Mouse (Mus musculus): Measurements from ENCODE around the gene Lrrn2. TPM values are rescaled to one million over a fixed set of nuclear protein-coding genes. Genes with fewer than 3 reads are reported as not detected.

Gene Lrrn2
- total RNA-seq (2015; ENCODE audit: low replicate concordance) (not detected in 2 replicates), total RNA-seq (2017; ENCODE audit: low replicate concordance) (not detected in 2 replicates)

DNA sequence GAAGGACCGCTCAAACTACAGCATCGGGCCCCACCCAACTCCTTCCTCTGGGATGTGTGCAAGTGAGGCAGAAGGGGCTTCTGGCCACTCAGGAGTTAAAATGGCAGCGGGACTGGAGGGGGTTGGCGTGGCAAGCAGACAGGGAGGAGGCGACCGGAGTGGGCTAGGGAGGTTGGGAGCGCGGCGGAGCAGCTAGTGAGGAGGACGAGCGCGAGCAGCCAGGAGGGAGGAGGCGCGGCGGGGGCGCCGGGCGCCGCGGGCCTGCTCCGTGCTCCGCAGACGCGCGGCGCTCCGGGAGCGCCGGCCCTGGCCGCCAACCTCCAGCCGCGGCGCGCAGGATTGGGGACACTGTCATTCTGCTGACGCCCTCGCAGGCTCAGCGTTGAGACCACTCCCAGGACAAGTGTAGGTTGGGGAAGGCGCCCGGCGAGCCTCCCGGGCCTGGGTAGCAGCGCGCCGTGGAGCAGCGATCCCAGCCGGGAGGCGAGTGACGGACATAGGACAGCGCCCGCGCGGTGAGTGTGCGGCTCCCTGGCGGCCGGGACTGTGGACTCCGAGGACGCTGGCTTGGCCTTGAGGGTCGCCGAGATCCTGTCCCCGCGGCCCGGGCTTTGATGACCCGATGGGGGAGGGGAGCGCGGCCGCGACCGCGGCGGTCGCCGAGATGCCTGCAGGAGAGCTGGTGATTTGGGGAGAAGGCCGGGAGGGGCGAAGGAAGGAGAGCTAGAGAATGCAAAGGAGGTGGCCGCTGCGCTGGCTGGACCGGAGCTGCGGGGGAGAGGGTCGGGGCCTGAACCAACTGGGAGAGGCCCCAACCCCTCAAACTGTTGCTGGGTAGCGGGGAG is at the start of gene Lrrn2:
TSS of gene Lrrn2 (plus strand) at position 113 of the 845 bp plus-strand sequence.
- no peak for ATAC-seq (replicated peaks; ENCODE audit: low FRiP score, poor library complexity, severe bottlenecking)

DNA sequence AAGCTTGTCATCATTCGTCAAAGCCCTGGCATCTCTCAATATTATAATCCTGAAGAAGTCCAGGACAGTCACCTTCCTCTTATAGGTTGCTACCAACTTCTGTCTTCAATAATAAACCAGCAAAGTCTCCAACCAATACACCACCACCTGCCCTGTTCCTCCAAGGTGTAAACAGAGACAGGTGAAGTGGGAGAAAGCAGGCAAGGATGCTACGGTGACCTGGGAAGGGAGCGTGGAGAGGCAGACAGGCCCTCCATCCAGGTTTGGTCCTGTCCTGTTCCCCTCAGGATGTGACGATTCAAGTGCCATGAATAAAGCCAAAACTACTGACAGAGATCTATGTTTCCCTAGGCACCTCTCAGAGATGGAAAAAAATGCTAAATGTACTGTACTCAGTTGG is 48.1 kb upstream of the Lrrn2 start:
- ATAC-seq (replicated peaks; ENCODE audit: low FRiP score, poor library complexity, severe bottlenecking): no peak

DNA sequence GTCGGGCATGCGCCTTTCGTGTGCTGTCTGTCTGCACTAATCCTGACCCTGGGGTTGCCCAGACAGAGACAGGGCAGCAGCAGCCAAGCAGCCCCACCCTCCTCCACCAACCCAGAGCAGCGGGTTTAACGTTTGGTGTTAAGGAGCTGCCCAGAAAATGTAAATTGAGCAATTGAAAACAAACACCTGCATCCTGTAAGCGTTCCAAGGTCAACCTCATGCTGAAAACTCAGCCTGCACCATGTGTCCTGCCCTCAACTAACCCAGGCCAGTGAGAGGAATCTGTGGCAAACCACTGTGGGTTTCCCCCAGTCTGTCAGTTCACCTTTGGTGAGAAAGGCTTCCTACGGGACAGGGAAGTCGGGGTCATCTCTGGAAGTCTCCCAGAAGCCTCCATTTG is 46.0 kb upstream of the Lrrn2 start:
- no peak for ATAC-seq (replicated peaks; ENCODE audit: low FRiP score, poor library complexity, severe bottlenecking)

DNA sequence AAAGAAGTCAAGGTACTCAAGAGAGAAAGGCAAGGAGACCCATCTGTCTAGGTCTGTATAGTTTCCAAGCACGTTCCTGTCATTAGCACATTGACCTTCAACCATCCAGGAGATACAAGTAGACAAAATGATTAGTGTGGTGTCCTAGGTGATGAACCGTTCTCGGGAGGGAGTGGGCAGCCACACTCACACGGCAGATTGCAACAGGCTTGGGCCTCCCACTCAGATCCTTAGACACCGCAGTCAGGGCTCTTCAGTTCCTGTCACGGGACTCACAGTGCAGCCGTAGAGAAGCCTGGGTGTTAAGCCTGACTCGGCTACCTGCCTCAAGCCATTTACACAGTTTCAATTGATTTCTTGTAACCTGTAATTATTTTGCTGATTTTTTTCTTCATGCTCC is 43.2 kb upstream of the Lrrn2 start:
- ATAC-seq (replicated peaks; ENCODE audit: low FRiP score, poor library complexity, severe bottlenecking): no peak

DNA sequence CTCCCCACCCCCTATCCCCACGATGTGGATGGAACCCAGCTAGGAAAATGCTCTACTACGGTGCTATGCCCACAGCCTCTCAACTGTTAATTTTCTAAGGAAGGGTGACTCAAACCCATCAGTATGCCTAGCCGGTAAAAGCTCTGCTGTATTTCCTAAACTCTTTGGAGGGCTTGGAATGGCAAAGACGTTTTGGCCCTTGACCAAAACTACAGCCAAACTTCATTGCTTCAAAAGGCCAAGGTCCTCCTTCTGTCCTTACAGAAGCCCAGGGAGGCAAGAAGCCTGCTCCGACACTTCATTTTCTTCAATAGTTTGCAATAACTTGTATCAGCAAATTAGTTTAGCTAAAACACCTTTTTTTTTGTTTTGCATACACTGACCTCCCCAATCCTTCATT is 42.4 kb upstream of the Lrrn2 start:
- no peak for ATAC-seq (replicated peaks; ENCODE audit: low FRiP score, poor library complexity, severe bottlenecking)

DNA sequence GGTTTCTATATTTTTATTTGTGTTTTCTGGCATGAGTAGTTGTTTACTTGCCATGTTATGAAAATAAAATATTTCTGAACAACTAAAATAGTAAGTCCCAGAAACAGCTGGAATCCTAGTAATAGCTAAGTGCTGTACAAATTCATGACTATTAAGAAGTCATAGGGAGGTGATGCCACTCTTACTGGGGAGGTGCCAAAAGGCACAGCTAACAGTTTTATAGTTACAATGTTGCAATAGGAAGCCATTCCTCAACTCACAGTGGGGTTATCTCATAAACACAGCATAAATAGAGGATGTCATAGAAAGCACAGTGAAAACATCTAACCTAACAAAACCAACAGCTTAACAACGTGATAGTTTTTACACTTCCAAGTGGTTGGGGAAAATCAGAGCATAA is 41.7 kb upstream of the Lrrn2 start:
- ATAC-seq (replicated peaks; ENCODE audit: low FRiP score, poor library complexity, severe bottlenecking): no peak

DNA sequence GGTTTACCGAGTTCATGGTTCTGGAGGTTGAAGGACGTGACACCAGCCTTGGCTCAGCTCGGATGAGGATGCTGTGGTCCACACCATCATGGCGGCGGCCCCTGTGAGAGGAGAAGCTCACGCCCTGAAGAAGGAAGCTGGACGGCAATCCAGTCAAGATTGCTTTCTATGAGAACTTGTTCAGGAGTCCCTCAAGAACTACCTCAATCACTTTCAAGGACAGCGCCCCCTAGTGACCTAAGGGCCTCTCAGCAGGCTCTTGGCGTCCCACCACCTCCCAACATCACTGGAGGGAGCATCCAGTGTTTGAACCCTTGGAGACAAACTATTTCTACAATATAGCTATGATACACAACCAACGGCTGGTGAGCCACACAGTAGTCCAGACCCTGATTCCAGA is 36.5 kb upstream of the Lrrn2 start:
- no peak for ATAC-seq (replicated peaks; ENCODE audit: low FRiP score, poor library complexity, severe bottlenecking)

DNA sequence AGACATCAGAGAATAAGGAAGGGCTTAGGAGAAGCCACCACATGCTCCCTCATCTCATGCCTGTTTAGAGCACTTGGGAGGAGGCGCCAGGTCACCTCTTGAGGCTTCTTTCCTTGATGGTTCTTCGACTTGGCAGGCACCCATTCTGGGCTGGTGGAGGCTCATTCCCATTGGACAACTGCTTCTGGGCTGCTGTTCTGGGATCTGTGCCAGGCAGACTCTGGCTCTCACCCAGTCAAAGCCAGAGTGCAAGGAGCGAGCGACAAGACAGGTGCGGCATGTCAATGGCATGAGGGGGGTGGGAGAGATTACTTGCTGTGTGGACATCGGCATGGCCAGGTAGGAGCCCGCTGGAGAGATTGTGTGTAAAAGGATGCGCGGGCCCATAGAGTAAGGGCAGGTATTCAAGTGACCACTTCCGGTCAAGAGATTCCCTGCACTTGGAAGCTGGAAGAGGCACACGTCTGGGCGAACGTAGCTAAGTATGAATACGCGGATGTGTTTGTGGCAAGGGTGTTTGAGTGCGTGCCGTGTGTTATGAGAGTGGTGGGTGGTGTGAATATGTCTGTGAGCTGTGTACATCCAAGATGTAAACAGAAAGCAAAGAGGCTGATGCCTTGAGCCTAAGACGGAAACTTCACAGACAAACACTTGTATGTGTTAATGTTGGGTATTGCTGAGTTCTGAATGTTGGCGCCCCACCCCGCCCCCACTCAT is 35.8 kb upstream of the Lrrn2 start:
- no peak for ATAC-seq (replicated peaks; ENCODE audit: low FRiP score, poor library complexity, severe bottlenecking)

DNA sequence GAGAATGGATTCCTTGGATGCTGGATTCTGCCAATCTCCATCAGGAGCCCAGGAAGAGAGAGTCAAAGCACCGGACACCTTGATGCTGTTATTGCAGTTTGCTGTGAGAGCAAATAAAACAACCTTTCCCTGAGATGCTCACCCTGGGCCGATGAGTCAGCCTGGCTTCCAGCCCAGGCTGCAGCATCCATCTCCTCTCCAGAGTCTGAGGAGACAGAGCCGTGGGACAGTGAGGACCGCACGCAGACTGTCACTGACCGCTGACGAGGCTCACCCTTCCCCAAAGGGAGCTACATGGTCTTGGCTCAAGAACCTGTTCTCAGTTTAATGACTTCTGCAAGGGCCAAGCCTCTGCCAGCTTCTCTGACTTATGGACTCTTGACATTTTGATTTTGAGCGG is 34.3 kb upstream of the Lrrn2 start:
- ATAC-seq (replicated peaks; ENCODE audit: low FRiP score, poor library complexity, severe bottlenecking): no peak

DNA sequence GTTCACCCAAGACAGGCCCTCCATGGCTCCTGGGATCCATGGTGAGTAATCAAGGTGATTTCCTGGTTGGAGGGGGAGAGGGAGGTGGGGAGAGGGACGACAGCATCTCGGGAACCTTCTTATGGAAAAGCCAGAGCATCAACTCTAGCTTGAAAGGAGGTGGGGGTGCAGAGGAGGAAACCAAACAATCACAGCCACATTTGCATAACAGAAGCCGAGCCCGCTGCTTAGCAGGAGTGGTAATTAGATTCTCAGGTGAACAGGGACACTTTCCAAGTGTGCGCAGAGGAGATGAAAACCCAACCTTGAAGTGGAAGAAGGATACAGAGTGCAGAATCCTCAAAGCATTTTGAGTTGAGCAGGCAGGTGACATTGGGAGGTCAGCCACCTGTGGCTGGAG is 29.3 kb upstream of the Lrrn2 start:
- no peak for ATAC-seq (replicated peaks; ENCODE audit: low FRiP score, poor library complexity, severe bottlenecking)

DNA sequence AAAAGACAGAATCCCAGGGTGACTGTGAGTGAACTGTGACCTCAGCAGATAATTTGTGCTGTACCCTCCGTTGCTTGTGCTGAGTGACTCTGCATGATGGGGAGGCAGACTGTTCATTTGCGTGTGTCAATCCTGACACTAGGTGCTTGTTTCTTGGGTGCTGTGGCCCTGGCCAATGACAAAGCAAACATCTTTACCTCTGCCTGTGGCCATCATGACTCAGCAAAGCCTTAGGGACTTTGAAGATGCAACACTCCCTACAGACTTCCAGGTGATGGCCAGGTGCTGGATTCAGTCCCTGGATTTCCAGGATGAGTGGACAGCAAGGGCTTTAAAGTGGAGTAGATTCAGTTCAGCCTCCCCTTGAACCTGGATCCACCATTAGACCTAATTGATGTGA is 28.8 kb upstream of the Lrrn2 start:
- no peak for ATAC-seq (replicated peaks; ENCODE audit: low FRiP score, poor library complexity, severe bottlenecking)

DNA sequence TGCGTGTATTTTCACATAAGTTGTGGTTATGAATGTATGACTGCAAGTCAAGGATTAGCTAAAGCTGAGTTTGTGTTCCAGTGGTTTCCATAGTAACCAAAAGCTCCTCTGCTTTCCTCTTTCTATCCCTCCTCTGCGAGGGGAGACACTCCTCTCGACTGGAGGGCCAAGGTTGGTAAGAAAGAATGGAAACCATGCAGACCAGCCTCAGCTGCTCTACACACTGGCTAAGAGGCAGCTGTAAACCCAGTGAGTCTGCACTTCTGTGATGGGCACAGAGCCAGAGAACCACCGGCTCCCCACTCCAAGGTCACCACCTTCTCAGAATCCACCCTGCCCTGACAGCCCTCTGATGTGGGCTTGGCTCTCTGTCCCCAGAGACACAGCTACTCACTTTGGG is 28.3 kb upstream of the Lrrn2 start:
- ATAC-seq (replicated peaks; ENCODE audit: low FRiP score, poor library complexity, severe bottlenecking): no peak

DNA sequence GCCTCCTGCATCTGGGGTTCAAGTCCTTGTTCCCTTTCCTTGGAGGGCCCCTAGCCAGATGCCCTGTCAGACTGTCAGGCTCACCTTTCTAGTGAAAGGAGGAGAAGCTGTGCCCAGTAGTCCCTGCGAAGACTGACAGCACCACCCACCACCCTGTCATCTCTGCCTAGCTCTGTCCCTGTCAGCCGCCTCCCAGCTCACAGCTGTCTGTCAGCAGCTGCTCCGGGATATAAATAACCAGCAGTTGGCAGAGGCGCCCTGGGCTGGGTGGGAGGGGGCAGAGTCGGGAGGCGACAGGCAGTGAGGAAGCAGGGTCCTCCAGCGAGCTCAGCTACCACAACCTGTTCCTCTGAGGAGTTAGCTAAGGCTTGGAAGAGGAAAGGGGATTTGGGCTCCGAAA is 26.8 kb upstream of the Lrrn2 start:
- ATAC-seq (replicated peaks; ENCODE audit: low FRiP score, poor library complexity, severe bottlenecking): no peak

DNA sequence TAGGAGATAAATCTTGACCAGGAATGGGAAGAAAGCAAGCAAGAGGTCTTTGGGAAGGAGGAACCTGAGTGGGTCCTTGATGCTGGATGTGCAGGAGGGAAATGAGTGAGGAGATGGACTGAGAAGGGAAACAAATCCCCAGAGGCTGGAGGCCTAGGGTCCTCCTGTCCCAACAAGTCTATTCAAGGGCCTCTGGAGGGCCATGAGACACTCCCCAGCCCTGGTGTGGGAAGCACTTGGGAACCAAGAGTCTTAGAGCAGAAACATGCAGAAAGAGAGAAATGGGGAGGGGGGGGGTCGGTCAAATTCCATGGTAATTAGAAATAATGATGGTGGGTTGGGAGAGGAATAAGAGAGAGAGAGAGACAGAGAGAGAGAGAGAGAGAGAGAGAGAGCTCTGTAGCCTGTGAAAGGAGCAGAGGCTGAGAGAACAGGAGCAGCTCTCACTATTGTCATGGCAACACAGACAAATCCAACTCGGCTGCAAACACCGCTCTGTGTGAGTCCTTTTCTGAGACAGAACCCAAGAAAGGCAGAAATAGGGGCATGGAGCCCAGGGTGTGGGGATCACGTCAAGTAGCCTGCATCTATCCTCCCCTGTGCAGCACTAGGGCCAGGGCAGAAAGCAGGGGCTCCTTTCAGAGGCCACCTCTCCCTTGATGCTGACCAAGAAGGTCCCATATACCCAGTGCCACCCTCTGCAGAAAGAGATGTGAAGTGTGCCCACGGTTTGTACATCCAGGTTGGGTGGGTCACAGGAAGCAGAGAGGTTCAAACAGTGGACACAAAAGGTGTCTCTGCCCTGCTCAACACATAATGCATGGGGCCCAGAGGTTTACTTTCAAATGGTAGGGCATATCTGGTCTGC is 21.3 kb upstream of the Lrrn2 start:
- ATAC-seq (replicated peaks; ENCODE audit: low FRiP score, poor library complexity, severe bottlenecking): no peak

DNA sequence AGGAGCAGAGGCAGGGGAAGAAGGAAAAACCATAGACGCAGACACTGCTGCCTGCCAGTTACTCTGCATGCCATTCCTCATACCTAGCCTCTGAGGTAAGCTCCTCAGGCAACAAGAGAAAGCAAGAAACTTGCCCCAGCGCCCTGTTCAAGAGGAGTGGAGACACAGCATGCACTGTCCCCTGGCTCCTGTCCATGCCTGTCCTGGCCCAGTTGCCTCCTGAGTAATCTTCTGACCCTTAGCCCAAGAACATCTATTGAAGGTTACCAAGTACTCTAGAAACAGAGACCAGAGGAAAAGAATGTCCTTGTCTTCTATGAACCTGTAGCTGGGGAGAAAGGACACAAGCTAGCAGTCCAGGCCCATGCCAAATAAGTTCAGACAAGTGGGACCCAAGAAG is 15.9 kb upstream of the Lrrn2 start:
- no peak for ATAC-seq (replicated peaks; ENCODE audit: low FRiP score, poor library complexity, severe bottlenecking)

DNA sequence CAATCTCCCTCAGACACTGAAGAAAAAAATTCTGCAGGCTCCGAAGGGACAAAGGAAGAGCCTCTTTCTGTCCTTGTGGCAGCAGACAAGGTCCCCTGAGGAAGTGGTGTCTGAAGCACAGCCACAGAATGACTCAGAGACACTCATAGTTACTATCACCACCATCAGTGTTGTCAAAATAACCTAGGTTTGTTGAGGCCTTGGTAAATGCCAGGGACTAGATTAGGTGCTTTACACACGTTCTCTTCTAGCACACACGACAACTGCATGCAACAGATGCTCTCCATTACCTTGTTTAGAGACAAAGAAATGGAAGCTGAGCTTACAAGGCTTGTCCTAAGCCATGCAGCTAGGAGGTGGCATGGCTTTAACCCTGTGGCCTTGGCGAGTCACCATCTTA is 14.5 kb upstream of the Lrrn2 start:
- no peak for ATAC-seq (replicated peaks; ENCODE audit: low FRiP score, poor library complexity, severe bottlenecking)

DNA sequence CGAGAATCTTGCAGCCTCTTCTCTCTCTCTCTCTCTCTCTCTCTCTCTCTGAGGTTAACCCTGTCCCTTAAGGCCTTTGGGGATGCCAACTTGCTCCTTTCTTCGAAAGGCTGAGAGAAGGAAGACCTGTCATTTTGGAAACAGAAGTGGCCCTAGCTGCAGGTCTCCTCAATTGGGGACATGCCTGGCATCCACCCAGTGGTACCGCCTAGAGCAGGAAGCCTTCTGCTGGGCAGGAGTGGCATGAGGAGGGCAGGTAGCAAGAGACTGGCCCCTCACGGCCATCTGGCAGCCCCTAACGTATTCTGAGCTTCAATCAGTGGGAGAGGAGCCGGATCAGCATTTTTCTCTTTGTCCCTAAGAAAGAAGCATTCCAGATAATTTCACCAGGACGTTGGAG is 9.7 kb upstream of the Lrrn2 start:
- no peak for ATAC-seq (replicated peaks; ENCODE audit: low FRiP score, poor library complexity, severe bottlenecking)

DNA sequence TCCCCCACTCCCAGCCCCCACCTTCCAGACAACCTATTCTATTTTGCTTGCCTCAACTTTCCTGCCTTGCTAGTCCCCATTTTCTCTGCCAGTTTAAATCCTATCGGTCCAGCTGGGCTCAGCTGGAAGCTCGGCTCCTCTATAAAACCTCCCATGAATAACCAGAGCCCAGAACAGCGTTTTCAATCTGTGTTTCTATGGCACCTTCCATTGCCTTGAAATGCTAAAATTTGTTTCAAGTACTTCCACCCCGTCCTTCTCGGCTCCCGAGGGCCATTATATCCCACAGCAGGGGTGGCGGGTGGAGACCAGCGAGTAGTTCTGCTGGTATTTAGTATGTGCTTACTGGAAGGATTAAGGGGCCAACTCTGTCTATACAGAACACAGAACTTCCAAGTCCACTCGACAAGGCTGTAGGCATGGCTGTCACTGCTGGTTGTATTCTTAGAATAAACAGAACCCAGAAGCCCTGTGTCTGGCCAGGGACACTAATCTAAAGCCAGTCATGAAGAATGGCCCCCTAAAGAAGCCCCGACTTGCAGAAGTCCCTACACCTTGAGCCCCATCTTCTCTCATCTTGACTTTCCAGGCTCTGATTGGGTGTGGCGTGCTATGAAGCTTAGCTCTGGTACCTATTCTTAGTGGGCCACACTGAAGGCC is 992 bp upstream of the Lrrn2 start:
- no peak for ATAC-seq (replicated peaks; ENCODE audit: low FRiP score, poor library complexity, severe bottlenecking)

DNA sequence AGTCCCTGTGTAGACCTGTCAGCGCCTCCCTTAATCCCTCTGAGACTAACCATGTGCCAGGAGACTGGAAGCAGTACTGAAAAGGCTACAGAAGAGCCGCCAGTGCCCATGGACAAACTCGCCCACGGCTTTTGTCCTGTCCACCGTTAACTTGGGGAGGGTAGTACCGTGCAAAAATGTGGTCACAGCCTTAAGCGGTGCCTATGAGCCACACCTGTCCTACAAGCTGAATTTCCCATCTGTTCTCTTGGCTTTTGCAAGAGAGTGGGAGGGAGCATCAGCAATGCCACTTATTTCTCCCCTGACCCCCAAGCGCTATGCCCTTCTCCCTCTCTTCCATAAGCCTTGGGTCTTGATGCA is 292 bp upstream of the Lrrn2 start:
- no peak for ATAC-seq (replicated peaks; ENCODE audit: low FRiP score, poor library complexity, severe bottlenecking)
